Mouse (Mus musculus): ENCODE measurements at regions not wholly inside any gene's neighbourhood (a gene's known extent, or its start where the extent isn't known, plus 50 kb on each side); places are given as distances from the start of the nearest gene placed in this dataset.

- no peak for TF ChIP-seq POLR2A (IDR thresholded peaks at IDR 0.05; ENCODE audit: borderline replicate concordance, low read depth, low read length)
- TF ChIP-seq CTCF (IDR thresholded peaks at IDR 0.05; ENCODE audit: low read depth, low read length), result no peak
Observed at GRCm38 (mm10) chr3:56256271-56256670, 72.8 kb upstream of the Nbea start.

All from bone marrow macrophage, adult 2 months (primary cell).